Mouse (Mus musculus) left cerebral cortex, postnatal 4 days (tissue): ENCODE measurements around the gene Ankrd6. TPM values are rescaled to one million over a fixed set of nuclear protein-coding genes. Genes with fewer than 3 reads are reported as not detected.
"Not testable (repeated sequence)": the region's sequence is repeated elsewhere in the genome, so short reads cannot be mapped to it uniquely, and the experiment has no call there.

Source experiments
- DNase-seq: peaks from one replicate; pipeline ENCODE4 v3.0.0-alpha.2; 2022
- intact Hi-C: fragments of 180-260 bp; cut with DNase I; formaldehyde crosslinking; loops from one replicate; pipeline ENCODE4 v1.15.1; 2025
- total RNA-seq, 2 experiments: library from RNA; stranded (reverse); gene quantifications; 2 replicates each; pipeline ENCODE4 v1.2.3; 2021

The Ankrd6 gene
- 10 to 100 TPM; 29.7 to 32.8 TPM for total RNA-seq

DNA sequence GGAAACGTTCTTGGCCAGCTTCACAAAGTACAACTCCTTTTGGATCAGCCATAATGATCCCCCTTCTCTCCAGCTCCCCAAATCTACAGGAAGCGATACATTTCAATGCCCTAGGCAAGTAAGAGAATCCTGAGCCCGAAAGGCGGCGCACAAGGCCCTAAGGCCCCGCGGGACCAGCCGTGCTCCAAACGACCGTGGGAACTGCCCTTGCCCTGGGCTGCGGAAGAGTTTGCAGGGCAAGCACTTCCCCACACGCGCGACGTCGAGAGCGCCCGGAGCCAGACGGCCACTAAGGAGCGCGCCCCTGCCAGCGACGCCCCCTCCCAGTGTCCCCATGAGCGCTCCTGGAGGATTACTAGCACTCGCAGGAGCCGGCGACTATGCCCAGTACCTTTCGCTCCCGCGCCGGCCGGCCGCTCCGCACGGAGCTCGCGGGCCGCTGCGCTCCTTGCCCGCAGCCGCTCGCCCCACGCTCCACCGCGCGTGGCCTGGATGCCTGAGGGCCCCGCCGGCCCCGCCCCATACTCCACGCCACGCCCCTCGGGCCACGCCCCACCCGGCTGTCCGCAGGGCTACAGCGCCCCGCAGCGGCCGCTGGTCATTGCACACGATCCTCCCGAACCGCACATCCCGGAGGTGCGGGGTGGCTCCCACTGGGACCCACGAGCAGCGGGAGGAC, at the start of gene Ankrd6:
Gene Ankrd6, minus strand, starts transcription at position 486 of the 679 bp plus-strand sequence.
- peak; percentile 78 for DNase-seq

DNA sequence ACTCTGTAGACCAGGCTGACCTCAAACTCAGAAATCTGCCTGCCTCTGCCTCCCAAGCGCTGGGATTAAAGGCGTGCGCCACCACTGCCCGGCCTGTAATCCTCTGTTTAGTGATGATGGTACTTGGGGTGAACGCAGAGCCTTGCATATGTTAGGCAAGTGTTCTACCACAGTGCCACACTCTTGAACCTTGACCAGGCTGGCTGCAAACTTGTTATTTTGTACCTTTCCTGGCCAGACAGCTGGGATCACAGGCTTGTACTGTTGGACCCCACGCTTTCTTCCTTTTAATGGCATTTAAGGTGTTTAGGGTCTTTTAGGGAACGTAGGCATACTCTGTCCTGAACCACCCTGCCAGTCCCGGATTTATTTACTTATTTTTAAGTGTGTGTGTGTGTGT, 48.4 kb upstream of the Ankrd6 start:
- intact Hi-C loops = no loop called here
- DNase-seq = no peak

More for the DNA sequence above, at the start of gene Ankrd6:
- intact Hi-C loops = loop anchor here (10.0 kb wide), 2 partner anchors 146 to 196 kb away; partner anchors contain the start of gene Lyrm2

DNA sequence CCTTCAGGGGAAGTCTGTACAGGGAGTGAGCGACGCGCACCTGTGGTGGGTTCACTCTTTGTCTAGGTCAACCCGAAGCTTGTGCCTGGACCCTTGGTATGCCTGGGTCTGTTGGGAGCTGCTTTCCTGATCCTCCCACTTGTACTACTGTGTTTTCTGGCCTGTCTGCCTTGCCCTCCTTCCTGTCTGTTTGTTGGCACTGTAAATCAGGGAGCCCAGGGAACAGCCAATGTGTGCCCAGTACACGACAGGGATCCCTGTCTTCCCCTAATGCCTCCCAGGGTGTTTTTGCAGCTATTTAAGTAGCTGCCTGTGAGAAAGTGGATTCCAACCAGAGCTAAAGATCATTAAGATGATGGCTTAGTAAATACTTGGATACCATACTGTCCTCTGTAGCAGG, 46.9 kb upstream of the Ankrd6 start:
- intact Hi-C loops = no loop called here
- no peak for DNase-seq

DNA sequence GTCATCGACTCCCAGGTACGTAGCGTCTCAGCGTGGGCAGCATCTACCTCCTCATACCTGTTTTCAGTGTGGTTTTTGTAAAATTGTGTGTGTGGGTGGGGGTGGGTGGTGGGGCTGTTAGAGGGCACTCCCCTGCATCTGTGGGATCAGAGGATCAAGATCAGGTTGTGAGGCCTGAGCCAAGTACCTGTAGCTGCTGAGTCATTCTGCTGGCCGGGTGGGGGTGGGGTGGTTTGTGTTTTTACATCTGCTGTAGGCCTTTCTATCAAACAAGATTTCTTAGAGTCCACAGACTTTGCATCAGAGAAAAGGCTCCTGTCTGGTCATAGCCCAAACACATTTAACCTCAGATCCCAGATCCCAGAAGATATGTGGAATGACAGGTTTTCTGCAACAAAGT, 45.4 kb upstream of the Ankrd6 start:
- DNase-seq = no peak
- intact Hi-C loops = no loop called here

DNA sequence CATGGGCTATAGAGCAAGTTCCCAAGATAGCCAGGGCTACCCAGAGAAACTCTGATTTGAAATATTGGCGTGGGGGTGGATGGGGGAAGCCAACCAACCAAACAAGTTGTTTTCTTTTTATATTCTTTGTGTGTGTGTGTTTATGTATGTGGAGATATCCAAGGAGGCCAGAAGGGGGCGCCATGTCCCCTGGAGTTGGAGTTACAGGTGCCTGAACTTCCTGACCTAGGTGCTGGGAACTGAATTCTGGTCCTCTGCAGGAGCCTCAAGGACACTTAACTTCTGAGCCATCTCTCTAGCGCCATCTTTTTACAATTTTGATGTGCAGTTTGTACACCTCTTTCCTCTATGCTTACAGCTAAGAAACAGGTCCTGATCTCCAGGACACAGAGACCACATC, 43.5 kb upstream of the Ankrd6 start:
- no peak for DNase-seq
- intact Hi-C loops = no loop called here

DNA sequence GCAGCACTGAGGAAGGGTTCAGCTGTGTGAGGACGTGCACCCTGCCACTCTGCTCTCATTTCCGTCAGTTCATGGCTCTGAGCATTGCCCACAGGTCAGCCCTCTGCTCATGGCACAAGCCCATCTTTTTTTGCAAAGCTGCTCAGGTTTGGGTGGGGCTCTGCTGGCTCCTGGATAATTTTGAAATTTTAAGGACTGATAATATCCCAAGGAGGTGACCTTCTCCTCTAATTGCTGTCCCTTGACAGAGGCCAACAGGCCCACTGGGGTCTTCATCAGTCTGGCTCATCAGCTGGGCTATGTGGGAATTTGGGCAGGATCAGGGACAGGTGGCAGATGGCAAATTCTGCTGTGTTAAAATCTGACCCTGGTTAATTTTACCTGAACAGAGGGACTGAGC, 38.7 kb upstream of the Ankrd6 start:
- intact Hi-C loops = no loop called here

DNA sequence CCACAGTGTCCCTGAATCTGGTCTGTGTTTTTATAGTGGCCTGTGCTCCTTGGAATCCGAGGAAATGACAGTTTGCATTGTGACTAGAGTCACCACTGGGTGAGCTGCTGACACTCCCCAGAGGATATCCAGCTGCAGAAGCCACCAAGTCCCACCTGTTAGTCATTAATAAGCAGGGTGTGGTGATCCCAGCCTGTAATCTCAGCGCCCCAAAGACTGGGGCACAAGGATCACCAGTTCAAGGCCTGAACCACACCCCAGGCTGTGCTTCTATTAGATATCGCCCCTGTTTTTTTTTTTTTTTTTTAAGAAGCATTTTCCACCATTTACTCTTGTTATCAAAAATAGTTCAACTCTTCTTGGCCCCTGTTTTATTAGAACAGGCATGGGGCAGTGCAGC, 36.4 kb upstream of the Ankrd6 start:
- no peak for DNase-seq
- intact Hi-C loops = no loop called here

More for the DNA sequence above, 38.7 kb upstream of the Ankrd6 start:
- DNase-seq = no peak

DNA sequence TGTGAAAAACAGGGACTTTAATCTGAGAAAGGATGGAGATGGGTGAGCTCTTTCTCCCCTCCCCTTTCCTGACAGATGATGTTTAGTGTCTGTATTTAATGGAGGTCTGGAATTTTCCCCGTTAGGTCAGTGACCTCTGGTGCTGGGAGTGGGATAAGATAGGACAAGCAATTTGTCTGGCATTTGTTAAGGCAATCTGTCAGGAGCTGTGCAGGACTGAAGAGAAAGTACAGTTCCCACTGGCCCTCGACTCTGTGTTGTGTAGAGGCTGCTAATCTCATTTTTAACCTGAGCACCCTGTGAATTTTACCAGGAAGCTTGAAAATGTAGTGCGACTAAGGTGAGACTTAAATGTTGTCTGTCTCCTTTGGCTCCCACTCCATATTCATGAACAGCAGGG, 35.0 kb upstream of the Ankrd6 start:
- intact Hi-C loops = no loop called here
- DNase-seq = no peak

DNA sequence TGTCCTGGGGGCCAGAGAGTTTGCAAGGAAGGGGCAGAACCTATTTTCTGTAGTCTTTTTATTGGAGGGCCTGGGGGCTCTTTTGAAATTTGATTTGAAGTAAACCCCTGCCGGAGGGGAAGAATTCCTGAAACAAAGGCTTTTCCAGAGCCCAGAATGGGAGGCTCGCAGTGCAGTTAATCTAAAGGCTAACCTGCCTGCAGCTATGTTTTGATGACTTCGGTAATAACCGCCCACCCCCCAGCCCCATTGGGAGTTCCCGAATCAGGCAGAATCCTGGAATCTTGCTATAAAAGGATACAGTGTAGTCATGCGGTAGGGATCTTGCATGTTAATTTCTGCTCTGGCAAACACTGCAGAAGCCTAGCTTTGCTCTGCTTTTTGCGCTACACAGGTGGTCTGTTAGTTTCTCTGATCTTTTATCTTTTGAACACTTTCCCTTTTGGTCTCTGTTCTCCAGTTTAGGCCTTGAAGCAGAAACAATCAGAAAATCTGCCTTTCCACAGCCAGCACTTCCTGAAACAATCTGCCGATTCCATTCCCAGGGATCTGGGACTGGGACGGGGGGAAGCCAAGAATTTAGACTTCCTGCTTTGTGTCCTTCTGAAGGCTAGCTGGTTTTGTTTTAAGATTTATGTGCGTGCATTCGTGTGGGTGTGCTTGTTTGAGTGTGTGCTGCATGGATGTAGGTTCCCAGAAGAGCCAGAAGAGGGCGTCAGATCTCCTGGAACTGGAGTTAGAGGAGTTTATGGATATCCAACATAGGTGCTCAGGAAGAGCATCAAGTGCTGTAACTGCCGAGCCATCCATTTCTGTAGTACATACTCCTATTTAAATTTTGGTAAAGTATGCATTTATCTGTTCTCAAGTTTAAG, 34.4 kb upstream of the Ankrd6 start:
- DNase-seq = peak; percentile 6
- intact Hi-C loops = no loop called here

DNA sequence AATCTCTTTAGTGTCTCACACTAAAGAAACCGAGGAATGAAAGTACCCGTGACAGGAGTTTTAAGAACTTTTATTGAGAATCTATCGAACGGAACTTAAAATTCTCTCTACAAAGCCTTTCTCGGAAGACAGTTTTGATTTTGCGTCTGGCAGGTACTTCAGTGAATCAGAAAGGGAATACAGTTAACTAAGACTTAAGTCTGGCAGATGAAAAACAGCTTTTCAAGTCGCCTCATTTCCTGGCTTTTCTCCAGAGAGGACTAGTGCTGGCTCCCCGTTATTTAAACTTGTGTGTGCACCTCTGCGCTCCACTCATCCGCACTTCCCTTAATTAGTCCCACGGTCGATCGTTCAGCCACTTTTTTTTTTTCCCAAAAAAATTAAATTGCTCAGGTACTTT, 33.6 kb upstream of the Ankrd6 start:
- no peak for DNase-seq

DNA sequence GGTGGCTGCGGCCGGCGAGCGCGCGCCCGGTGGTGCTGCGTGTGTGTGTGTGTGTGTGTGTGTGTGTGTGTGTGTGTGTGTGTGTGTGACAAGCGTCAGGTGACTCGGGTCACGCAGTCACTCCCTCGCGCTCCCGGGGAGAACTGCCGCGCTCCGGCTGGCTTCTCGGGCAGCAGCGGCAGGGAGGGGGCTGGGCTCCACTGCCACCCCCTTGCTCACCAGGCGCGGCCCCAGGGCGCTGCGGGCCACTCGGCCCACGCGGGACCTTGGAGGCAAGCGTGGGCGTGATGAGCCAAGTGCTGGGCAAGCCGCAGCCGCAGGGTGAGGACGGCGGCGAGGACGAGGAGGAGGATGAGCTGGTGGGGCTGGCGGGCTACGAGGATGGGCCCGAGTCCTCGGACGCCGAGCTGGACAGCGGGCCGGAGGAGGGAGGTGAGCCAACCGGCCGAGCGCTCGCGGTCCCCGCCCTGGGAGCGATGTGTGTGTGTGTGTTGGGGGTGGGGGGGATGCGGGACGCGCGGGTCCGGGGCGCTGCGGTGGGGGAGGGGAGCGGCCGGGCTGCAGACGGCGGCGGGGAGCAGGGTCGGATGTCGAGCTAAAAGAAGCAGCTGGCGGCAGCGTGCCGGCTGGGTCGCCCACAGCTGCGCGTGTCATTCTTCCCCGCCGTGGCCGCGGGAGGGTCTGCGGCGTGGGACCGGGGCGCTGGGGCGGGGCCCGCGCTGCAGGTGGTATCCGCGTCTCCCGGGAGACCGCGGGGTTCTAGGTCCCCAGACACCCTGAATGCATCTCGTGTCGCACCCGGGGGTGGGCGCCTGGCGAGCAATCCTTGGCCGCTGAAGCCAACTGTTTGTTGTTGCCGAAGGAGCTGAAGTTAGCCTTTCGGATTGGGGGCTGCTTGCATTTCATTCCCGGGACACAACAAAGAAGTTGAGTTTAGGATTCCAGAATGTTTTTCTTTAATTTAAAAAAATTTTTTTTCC, 32.8 kb upstream of the Ankrd6 start:
- intact Hi-C loops = no loop called here
- peak; percentile 57 for DNase-seq

More for the DNA sequence above, 33.6 kb upstream of the Ankrd6 start:
- intact Hi-C loops = no loop called here

DNA sequence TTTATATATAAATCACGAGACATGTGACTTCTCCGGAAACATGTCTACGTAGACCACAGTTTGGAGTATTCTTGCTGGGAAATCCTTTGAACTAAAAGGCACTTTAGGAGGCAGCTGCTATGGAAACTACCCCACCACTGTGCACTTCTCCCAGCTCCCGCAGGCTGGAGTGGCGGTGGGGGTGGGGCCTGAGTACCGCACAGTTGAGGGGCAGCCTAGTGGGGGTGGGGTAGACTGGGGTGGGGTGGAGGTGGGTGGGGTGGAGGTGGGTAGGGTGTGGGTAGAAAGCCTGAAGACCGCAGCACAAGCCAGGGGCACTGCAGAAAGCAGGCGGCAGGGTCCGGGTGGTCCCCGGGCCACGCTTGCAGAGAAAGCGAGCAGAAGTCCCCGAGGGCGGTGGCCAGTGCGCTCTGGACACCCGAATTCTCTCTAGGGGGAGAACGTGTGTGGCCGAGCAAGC, 32.1 kb upstream of the Ankrd6 start, which contains the start of gene Rragd:
Gene Rragd, plus strand, starts transcription at position 322 of the 460 bp plus-strand sequence.
- intact Hi-C loops = no loop called here
- peak; percentile 54 for DNase-seq

DNA sequence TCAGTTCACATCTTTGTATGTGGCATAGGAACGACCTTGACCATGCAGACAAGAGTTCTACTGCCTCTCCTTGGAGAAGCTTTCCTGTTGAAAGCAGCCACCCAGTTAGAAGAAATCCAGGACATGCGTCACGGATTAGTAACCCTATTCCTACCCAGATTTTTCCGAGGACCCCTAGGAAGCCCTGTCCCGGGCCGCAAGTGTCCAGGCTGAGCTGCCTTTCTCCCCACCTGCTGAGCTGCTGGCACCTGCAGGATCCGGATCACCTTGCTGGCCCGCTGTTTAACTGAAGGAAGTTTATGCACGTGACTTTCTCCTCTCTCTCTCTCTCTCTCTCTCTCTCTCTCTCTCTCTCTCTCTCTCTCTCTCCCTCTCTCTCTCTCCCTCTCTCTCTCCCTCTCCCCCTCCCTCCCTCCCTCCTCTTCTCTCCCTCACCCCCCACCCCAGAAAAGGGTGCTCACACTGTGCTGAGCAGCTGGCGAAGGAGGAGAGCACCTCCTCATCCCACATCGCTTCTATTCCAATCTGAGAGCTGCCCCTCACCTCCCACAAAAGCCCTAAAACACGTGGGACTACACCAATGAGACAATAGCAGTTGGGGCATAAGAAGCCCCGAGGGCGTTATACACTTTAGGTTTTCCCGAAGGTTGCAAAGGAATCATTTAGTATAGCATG, 31.5 kb upstream of the Ankrd6 start:
- intact Hi-C loops = no loop called here
- DNase-seq = peak; percentile 15

DNA sequence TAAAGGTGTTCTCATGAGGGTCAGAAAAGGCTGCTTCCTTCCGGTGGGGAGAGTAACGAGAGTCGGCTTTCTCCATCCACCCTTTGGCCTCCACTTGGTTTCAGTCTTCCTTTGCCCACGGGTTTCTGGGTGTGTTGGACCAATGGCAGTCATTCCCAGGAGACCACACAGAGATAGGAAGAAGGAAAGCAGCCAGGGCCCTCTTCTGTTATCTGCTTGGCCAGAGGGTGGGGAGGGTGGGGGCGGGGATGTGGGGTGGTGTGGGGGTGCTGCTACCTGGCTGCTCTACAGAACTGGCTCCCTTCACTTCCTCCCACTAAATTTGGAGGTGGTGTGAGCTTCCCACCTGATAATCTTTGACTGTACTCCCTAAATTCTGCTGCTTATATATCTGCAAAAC, 31.0 kb upstream of the Ankrd6 start:
- intact Hi-C loops = no loop called here

DNA sequence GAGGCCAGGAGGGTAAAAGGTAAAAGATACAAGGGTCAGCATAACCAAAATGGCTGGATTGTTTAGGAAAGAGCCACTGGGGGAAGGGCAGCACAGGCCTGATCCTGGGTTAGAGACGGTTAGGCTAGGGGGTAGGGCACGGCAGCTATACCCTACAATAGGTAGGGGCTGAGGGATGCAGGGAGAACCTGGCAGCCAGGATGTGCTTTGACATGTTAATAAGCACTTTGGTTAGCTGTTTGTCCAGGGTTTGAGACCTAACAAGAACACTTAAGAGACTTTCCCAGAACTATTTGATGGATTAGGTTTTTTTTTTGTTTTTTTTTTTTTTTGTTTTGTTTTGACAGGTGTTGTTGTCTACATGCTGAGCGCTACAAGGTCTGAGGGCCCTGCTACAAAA, 29.4 kb upstream of the Ankrd6 start:
- no peak for DNase-seq
- intact Hi-C loops = no loop called here

More for the DNA sequence above, 31.0 kb upstream of the Ankrd6 start:
- DNase-seq = no peak

DNA sequence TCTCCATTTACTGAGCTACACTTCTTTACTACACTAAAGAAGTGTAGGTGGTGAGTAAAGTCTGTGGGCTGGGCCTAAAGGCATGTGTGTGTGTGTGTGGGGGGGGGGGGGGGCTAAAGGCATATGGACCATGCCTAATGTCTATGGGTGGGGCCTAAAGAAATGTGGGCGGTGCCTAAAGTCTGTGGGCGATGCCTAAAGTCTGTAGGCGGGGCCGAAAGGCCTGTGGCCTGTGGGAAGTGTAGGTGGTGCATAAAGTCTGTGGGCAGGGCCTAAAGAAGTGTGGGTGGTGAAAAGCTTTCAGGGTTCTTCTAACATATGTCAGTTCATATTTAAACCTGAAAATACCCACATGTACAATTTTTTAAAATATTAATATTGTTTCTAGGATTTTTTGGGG, 26.7 kb upstream of the Ankrd6 start:
- intact Hi-C loops = no loop called here
- DNase-seq = no peak

DNA sequence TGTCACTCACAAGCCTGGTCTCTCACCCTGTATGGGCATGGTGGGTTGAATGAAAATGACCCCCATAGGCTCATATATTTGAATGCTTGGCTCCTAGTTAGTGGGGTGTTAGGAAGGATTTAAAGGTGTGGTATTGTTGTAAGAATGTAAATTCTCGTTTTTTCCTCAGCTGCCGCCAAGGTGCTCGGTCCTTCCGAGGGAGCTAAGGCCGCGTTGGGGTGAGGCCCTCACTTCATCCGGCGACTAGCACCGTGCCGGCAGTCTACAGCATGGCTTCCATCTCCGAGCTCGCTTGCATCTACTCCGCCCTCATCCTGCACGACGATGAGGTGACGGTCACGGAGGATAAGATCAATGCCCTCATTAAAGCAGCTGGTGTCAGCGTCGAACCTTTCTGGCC, 14.0 kb upstream of the Ankrd6 start:
- DNase-seq, intact Hi-C loops: not testable (repeated sequence)

DNA sequence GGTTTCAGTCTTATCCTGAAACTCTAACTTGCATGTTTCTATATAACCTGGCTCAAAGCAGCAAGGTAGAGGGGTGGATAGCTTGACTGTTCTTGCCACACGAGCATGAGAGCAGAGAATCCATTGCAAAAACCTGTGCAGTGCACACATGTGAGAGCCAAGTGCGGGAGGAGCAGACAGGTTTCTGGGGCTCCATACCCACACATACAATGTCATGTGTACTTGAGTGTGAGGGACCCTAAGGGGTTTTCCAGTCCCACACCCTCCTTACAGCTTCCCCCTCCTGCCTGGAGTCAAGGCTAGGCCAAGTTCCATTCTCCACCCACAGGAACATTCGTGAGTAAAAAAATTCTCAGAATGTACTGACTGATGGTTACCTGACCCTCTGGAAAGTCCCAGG, 10.8 kb upstream of the Ankrd6 start:
- no peak for DNase-seq
- intact Hi-C loops = no loop called here

DNA sequence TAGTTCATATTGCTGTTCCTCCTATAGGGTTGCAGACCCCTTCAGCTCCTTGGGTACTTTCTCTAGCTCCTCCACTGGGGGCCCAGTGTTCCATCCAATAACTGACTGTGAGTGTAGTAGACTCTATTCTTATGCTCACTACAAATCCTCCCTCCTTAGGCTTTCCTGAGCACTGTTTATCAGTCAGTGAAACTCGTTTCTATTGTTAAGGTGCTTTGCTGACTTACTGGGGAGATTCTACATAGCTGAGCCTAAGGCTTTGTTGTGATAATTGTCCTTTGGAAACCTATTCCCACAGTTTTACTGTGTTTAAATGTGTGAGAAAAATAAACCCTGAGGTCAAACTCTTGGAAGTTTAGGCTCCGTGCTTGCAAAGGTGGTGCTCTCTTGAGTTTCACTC, 5.8 kb upstream of the Ankrd6 start:
- intact Hi-C loops = loop anchor here (10.0 kb wide), 2 partner anchors 152 to 202 kb away; partner anchors contain the start of gene Lyrm2
- no peak for DNase-seq

DNA sequence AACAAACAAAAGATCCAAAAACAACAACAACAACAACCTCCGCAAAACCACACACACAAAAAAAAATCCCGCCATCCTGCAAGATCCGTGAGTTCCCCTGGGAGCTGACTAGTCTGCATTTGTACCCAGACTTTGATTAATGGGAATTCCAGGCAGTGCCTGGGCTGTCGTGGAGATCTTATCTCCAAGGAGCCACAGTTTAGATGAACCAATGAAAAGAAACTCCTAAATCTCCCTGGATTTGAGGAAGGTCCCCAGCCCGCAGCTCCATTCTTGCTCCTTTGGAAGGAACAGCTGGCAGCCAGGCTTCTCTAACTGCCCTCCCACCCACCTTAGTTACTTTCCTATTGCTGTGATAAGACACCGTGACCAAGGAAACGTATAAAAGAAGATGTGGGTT, 2.0 kb upstream of the Ankrd6 start:
- intact Hi-C loops = loop anchor here (10.0 kb wide), 2 partner anchors 148 to 198 kb away; partner anchors contain the start of gene Lyrm2
- DNase-seq = no peak
